Mouse (Mus musculus) cortical plate, adult 2 months (tissue): ENCODE measurements around the gene Muc5b.

Source experiments
- CTCF ChIP-seq: fragments of 200-500 bp; IDR thresholded peaks from 2 replicates; pipeline ENCODE4 v1.5.1; 2011; ENCODE audit warnings: mild to moderate bottlenecking, control low read depth, low read length; ENCODE audit not compliant: insufficient read depth; ENCODE audit errors: extremely low read depth
- POLR2A ChIP-seq: fragments of 200-500 bp; IDR thresholded peaks from 2 replicates; pipeline ENCODE4 v1.6.1; 2011; ENCODE audit warnings: mild to moderate bottlenecking, low read length, control low read depth; ENCODE audit not compliant: insufficient read depth; ENCODE audit errors: extremely low read depth

GRCm38 (mm10) chr7:141840354-141840753, 1.5 kb downstream of the Muc5b start:
- TF ChIP-seq CTCF (no peak), POLR2A (no peak)
